Mouse (Mus musculus) bone marrow, adult 2 months (tissue): ENCODE results near the gene Crocc.

Experiments used
- CTCF ChIP-seq: fragments of 200-500 bp; IDR thresholded peaks from 2 replicates; pipeline ENCODE4 v1.5.1; 2011; ENCODE audit warnings: low read length, control low read depth; ENCODE audit not compliant: control insufficient read depth, insufficient read depth
- POLR2A ChIP-seq: fragments of 200-500 bp; IDR thresholded peaks from 2 replicates; pipeline ENCODE4 v1.6.1; 2011; ENCODE audit warnings: low read depth, mild to moderate bottlenecking, control low read depth, low read length, borderline replicate concordance; ENCODE audit not compliant: control insufficient read depth

GRCm38 (mm10) chr4:141053568-141054161 is 6.7 kb downstream of the Crocc start:
- TF ChIP-seq POLR2A: no peak
- no peak for TF ChIP-seq CTCF
